Mouse (Mus musculus) thymus, postnatal 10 days (tissue): ENCODE measurements around the gene Mcts1.
A peak's percentile ranks its signal among the peaks of the same experiment; 100 is the strongest.

Source experiments
- DNase-seq, 2 experiments: peaks; one replicate each; pipeline ENCODE4 v3.0.0; 2021; ENCODE audit warnings: low spot score in 2 of 2

The Mcts1 gene

DNA sequence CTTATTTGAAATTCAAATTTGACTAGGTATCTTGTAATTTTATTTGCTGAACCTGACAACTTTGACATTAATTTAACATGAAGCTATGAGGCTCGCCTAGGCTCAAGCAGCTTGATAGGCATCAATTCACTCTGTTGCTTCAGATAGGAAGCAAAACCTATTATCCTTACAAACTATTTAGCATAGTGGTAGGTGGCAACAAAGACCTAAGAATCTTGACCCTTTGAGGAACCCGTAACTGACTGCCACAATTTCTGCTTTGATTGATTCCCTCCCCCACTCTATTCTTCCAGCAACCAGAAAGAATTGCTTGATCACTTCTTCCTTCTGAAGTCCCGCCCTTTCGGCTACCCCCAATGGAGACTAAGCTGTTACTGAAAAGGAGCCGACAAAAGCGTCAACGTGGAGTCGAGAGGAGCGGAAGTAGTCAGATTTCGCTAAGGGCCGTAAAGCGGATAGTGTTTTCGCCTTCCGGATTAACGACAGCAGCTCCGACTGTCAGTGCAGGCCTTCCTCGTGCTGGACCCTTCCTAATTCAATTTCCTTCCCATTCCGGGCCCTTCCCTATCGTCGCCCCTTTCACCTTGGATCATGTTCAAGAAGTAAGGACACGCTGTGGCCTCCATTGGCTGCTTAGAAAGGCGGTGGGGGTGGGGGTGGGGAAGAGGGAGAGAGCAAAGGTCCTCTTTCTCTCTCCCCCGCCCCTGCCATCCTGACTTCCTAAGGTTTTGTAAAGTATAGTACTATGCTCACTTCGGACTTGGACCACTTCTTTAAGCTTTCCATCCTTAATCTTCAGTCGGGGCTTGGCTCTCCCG, at the start of gene Mcts1:
Gene Mcts1, plus strand, starts transcription at position 402 of the 818 bp plus-strand sequence.
- DNase-seq: peak; percentile 50 to 58

DNA sequence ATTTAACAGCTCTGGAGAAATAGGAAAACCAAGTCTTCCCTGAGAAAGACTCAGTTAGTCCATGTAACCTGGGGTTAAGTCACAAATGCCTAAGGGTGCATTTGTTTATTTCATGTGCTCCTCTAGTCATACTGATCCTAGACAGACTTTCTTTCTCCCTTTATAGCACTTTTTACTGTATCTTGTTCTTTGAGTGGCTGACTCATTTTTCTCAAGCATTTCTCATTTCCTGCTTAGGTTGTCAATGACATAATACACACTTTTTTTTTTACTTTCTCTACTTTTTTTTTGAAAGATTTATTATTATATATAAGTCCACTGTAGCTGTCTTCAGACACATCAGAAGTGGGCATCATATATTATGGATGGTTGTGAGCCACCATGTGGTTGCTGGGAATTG, 47.1 kb upstream of the Mcts1 start:
- no peak for DNase-seq

DNA sequence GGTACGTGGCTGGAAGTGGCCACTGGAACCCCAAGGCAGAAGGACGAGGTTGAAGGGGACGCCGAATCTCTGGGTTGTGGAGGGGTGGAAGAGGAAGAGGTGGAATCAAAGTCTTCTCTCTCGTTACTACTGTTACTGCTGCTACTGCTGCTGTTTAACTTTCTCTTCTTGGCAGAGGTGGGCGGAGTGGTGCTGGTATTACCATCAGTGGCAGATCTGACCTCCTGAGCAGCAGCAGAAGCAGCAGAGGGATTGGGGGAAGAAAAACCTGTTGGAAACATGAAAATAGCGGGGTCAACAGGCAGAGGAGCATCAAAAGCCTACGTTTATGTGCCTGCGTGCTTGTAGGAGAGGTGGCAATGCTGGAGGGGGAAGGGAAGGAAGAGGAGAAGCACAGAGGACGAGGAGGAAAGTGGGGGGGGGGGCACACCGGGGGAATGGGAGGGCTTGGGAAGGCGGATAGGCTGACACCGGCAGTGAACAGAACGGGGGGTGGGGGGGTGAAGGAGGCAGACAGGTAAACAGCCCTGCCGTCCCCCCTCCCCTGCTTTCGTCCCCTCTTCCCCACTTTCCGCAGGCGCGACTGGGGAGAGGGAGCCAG, 36.3 kb upstream of the Mcts1 start:
- peak; percentile 3 to 4 for DNase-seq

DNA sequence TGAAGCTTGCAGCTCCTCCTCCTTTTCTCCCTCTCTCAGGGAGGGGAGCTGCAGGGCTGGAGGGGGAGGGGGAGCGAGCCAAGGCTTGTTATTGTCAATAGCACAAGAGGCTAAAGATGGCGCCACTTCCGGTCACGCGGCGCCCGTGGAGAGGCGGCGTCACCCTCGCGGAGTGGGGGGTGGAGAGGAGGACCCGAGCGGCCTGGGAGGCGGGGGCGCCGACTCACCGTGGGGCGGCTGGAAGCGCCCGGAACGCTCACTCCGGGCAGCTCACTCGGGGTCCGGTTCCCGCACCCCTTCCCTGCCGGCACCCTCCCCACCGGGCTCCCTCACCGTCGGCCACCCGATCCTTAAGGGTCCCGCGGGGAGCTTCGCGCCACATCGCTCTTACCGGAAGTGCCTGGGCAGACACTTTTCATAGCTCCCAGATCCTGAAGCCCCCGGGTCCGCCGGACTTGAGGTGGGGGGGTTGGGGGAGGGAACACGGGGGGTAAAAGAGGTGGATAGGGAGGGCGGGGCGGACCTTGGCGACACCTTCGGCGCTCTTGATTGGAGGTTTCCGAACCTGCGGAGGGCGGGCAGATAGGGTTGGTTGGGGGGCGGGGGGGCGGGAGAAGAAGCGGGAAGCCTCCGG, 35.7 kb upstream of the Mcts1 start:
- DNase-seq: peak; percentile 68 to 77

DNA sequence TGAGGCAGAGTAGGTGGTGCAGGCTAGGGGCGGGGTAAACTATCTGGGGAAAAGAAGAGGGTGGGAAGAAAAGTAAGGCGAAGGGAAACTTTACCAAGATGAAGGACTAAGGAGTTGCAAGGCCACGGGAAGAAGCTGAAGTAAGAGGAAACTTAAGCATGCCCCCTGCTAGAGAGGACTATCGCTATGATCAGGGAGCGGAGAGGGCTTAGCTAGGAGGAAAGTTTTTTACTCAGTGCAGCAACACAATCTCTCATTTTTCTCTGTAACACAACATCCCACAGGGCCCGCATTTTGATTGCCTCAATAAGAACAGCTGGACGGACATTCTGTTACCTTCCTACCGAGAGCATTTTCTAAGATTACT, 35.2 kb upstream of the Mcts1 start:
- DNase-seq: no peak

DNA sequence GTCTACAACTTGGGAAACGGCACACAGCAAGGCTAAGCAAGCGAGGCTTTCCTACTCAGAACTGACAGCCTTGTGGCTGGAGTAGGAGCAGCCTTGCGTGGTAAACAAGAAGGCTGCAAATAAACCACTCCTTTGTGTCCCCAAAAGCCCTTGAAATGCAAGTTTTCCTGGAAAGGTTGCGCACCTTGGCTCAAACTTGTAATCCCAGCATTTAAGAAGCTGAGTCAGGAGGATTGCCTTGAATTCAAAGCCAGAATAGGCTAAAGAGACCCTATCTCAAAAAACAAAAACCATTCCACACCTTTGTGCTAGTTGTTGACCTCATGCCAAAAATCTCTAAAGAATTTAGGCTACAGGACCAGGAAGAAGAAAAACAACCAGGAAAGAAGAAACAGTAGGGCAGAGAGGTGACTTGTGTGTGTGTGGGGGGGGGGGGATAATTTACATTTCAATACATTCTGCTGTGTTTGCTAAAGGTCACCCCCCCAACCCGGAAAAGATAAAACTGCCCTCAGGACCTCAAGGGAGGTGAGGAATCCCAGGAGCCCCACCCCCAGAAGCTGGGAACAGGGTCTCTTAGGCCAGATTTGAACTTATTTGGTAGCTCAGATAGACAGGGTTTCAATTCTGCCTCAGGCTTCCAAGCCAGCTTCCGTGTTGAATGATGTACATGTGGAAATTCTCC, 33.7 kb upstream of the Mcts1 start:
- no peak for DNase-seq

DNA sequence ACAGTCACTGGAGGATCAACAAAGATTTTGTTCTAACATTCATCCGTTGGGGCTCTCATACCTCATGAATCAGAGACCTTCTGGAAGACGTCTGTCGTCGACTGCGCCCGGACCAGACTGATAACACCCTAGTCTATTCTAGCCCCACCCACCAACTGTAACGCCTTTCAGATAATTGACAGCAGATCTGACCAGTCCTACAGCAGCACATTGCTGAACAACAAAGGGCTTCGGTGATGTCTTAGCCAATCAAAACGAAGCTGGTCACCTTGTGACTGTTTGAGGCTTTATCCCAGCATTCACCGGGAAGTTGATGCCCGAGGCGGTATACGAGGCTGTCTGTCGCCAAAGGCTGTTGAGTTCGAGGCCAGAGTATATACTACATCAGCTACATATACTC, 24.3 kb upstream of the Mcts1 start, which contains the start of gene Cul4b:
Gene Cul4b, minus strand, starts transcription at position 119 of the 400 bp plus-strand sequence.
- DNase-seq: no peak

DNA sequence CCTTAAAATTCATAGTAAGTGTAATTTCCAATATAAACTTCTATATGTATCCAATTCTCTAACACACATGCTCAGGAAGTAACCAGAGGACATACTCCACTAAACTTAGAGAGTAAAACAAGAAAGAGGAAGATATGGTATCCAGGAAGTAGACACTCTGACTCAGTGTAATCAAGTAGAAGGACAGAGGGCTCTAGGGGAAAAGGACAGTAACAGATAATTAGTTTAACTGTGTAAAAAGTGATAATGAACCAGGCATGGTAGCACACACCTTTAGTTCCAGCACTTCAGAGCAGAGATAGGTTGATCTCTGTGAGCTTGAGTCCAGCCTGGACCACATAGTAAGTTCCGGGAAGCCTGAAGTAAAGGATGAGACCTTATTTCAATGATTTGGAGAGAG, 19.2 kb upstream of the Mcts1 start:
- no peak for DNase-seq

DNA sequence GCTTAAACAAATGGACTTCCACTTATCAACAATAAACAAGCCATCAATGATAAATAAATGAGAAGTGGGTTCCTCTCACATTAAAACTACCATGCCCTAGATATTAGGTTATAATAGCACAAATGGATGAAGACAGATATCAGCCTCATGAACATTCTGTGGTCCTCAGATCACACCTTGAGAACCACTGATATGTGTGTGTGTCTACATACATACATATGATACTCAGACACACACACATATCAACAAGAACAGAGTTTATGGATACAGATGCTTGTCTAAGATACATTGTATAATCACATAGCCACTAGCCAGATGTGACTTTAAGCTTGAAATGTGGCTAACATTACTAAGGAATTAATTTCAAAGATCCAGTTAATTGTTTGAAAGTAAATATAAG, 17.1 kb upstream of the Mcts1 start:
- no peak for DNase-seq

DNA sequence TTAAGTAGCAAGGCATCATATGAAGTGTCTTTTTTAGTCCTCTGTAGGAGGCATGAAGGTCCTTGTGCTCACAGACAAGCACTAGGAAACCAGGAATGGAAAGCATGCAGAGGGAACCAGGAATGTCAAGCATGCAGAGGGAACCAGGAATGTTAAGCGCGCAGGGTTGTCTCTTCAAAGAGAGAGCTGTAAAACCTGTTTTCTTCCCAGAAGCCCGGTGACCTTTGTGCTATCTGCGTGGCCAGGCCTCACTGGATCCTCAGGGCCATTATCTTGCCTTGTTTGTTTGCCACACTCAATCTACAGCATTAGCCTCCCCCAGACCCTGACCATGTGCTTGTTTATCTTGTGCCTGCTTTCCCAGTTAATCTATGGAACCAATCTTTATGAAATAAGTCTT, 10.6 kb upstream of the Mcts1 start:
- no peak for DNase-seq

DNA sequence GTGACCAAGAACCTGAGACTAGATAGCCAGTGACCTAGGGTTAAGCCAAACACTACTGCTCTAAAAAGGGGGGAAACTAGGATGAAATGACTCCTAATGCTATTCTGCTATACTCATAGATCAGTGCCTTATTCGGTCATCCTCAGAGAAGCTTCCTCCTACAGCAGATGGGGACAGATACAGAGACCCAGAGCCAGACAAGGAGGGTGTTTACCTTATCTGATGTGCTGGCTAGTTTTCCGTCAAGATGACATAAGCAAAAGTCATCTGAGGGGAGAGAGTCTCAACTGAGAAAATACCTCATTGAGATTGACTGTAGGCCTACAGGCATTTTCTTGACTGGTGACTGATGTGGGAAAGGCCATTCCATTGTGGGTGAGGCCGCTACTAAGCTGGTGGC, 8.6 kb upstream of the Mcts1 start:
- DNase-seq: no peak

DNA sequence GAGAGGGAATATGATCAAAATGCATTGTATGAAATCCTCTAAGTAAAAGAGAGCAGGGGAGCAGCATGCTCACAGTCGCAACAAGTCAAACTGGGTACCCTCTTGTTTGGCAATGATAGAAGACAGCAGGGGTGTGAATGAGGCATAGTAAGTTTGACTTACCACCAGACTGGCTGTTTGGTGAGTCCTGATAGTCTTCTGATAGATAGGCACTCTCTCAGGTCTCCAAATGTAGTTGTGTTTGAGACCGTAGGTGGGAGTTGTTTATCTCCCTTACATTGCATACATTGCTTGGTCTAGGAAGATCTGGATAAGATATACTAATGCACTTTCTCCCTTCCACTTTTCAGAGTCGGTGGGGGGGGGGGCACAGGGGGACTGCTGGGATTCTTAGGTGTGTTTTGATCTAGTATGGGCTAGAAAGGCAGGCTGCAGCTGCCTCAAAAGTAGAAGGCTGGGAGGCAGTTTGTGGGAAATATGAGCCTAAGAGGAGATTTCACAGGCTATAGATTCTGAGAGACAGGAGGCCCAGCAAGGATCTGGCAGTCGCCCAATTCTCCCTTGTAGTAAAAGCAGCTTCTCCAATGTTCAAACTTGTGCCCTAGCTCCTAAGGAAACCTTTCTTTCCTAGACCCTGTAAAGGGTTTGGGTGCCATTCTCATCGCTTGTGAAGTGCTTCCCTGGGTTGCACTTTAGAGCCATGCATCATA, 7.0 kb upstream of the Mcts1 start:
- DNase-seq: no peak

DNA sequence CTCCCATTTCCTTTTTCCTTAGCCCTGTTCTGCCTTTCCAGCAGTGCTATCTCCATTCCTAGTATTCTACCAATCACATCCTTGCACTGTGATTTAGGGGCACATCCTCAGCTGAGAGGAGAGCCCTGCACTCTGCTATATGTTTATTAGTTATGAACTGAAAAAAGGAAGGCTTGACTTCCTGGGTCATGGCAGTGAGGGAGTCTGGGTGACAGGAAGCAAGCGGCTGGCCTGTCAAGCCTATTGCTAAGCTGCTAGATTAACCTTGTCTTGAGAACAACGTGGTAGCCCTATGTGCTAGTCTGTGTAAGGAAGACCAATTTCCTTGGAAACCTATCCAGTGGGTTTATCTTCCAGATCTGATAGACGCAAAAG, 604 bp downstream of the Mcts1 start:
- peak; percentile 3 to 9 for DNase-seq

DNA sequence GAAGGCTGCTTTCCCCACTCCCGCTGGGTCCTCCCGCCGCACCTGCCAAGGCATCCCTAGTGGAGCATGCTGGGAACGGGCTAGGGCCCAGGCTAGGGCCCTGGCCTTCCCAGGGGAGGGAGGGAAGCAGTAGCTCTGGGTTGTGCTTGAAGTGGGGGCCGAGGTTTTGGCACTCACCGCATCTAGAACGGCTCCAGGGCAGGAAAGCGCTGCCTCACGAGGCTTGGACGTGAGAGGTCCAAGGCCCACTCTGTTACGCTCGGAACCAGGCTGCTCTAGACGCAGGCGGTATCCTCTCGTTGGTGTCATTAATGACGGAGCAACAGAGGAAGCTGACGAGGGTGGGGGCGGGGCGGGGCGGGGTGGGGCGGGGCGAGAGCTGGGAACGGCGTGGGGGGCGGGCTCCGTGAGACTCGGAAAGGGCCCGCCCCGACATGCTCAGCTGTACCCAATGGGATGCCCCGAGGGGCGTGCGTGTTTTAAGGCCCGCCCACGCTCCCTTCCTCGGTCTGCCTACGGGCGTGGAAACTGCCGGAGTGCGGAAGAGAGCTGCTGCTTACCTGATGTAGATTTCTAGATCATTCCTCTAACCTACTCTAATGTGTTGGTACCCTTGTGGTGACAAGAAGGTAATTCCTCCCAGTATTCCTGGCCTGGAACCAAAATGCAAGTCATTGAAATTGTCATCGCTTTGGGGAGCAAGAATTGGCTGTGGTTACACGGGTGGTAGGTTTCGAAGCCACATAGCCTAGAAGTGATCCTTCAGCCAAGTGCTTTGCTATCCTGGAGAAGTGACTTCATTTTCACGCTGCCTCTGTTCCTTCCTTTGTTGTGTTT, 34.6 kb downstream of the Mcts1 start, which contains the start of gene C1galt1c1:
Gene C1galt1c1, minus strand, starts transcription at position 287 of the 837 bp plus-strand sequence.
- DNase-seq: peak; percentile 86 to 89

DNA sequence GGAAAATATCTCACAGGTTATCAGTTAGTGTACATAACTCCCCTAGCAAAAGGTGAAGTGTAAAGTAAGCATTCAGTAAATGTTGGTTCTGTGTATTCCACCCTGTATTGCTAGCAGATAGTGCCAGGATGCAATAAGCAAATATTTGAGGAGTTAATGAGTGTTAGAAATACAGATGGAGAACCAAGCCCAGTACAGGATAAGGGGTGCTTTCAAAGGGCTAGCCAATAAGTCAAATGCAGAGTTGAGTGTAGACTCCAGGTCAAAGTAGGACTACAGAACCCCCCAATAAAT, 35.2 kb downstream of the Mcts1 start:
- no peak for DNase-seq

DNA sequence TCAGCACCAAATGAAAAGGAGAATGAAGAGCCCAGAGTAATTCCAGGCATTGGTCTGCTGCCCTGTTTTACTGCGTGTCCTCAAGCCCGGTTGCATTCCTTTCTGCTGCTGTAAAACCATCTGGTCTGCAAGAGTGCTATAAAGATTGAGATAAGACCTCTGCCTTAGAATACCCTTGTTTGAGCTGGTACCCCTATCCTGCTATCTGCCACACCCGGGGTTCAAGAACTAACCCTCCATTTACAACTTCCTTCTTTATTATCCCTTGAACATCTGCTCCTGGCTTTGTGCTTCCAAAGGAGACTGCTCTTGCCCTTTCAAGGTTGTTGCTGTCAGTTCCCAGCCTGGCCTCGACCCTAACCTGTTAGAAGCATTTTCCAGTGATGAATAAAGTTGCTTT, 41.1 kb downstream of the Mcts1 start:
- DNase-seq: no peak

DNA sequence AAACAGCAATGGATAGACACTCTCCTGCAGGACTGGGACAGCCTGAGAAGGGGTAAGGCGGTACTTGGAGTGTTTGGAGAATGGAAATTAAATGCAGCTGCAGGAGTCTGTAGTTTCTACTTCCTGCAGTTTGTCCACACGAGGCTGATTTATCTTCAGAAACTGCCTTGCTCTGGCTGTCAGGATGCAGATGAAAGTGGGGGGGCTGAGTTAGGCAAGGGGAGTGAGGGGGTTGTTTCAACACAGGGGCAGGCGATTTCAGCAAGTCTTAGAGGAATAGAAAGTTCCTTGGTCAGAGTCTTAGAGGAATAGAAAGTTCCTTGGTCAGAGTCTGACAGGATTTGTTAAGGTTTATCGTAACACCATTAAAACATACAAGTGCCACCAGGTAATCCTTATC, 41.8 kb downstream of the Mcts1 start:
- no peak for DNase-seq

DNA sequence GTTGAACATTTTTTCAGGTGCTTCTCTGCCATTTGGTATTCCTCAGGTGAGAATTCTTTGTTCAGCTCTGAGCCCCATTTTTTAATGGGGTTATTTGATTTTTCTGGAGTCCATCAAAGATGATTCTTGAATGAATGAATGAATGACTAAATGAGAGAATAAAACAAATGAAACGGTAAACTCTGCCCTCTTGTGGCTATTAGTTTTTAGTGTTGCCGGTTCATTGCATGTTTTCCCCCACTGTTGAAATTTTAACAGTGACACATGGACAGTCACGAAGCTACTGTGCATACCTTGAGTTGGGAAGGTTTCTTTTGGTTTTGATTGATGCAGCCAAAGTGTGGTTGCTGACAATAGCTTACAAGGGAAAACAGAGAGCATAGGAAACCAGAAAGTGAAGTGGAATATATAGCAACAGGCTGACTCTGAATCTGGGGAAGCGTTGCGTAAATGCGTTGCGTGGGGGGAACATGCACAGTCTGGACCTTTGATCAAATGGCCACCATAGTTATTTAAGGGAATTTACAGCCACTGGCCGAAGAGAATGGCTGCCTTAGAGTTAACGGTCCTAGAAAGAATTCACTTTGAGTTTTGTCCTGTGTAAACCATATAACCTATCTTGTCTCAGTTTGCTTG, 50.1 kb downstream of the Mcts1 start:
- no peak for DNase-seq

DNA sequence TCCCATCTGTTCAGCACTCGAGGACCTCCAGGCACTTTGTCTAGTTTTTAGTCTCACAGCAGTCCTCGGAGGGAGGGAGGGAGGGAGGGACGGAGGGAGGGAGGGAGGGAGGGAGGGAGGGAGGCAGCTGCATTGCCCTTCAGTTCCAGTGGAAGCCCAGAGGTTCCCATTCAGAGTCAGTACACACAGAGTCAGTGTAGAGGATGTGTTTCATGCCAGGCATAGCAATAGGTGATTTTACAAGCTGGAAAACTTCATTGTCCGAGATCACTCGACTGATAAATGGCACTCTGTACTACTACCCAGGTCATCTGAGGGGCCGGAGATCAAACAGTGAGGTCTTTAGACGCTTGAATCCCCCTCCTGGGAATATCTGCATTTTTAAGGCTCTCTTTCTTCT, 50.8 kb downstream of the Mcts1 start:
- no peak for DNase-seq

DNA sequence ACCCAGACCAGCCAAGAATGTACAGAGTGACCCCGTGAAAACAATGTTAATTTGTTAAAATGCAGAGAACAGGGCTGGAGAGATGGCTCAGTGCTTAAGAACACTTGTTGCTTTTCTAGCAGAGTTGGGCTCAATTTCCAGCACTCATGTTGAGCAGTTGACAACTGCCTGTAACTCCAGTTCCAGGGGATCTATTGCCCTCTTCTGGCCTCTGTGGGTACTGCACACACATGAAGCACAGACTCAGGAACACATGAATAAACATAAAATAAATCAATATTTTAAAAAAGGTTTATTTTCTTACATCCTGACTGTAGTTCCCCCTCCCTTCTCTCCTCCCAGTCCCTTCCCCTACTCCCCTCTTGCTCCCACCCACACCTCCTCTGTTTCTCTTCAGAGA, 52.8 kb downstream of the Mcts1 start:
- no peak for DNase-seq

DNA sequence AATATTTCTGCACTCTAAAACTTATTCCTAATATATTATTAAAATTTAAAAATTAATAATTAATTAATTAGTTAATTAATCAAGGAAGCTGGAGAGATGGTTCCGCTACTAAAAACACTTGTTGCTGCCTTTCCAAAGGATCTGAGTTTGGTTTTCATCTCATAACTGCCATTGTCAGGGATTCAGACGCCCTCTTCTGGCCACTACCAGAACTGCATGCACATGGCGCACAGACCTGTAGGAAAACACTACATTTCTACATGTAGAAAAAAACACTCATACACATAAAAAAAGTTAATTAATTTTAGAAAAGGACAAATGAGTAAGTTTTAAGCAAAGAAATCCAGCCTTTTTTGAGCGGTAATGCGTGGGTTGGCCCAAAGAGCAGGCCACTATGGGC, 54.3 kb downstream of the Mcts1 start:
- no peak for DNase-seq
